Mouse (Mus musculus) small intestine, adult 2 months (tissue): ENCODE results near the gene Msh3.

Experiments used
- CTCF ChIP-seq: fragments of 200-500 bp; IDR thresholded peaks from 2 replicates; pipeline ENCODE4 v1.5.1; 2012; ENCODE audit warnings: low read depth, mild to moderate bottlenecking, control low read depth, inconsistent platforms, low read length, moderate library complexity, mixed read lengths; ENCODE audit not compliant: insufficient replicate concordance, insufficient read length; ENCODE audit errors: extremely low read depth
- POLR2A ChIP-seq: fragments of 200-500 bp; IDR thresholded peaks from 2 replicates; pipeline ENCODE4 v1.6.1; 2012; ENCODE audit warnings: low read depth, mild to moderate bottlenecking, control low read depth, inconsistent platforms, low read length, moderate library complexity

DNA sequence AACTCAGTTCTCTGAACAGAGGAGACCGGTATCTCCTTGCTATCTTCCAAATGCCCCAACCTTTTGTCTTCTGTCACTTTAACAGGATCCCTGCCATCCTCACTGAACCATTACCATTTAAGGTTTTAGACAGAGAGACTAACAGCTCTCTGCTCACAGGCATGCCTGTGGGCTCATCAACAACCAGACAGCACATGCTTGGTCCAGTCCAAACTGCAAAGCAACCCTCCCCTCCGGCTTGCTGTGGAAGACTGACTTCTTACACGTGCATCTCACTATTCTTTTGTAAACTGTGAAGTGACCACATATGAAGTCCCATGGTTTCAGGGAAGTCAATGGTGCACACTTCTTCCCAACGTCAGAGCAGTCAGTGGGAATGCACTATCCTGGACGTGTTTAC is 93.5 kb downstream of the Msh3 start:
- TF ChIP-seq CTCF (no peak), POLR2A (no peak)
